Mouse (Mus musculus): ENCODE data around the gene Tmem150a.

Gene Tmem150a

GRCm38 (mm10) chr6:72355066-72355911 is at the start of gene Tmem150a:
TSS of gene Tmem150a (plus strand) at chr6:72355447.
- ATAC-seq (ENCODE audit: insufficient number of reproducible peaks, low FRiP score, low TSS enrichment), result peak; percentile 54

GRCm38 (mm10) chr6:72312198-72312597 is 43.0 kb upstream of the Tmem150a start:
- no peak for ATAC-seq (ENCODE audit: insufficient number of reproducible peaks, low FRiP score, low TSS enrichment)

DNA sequence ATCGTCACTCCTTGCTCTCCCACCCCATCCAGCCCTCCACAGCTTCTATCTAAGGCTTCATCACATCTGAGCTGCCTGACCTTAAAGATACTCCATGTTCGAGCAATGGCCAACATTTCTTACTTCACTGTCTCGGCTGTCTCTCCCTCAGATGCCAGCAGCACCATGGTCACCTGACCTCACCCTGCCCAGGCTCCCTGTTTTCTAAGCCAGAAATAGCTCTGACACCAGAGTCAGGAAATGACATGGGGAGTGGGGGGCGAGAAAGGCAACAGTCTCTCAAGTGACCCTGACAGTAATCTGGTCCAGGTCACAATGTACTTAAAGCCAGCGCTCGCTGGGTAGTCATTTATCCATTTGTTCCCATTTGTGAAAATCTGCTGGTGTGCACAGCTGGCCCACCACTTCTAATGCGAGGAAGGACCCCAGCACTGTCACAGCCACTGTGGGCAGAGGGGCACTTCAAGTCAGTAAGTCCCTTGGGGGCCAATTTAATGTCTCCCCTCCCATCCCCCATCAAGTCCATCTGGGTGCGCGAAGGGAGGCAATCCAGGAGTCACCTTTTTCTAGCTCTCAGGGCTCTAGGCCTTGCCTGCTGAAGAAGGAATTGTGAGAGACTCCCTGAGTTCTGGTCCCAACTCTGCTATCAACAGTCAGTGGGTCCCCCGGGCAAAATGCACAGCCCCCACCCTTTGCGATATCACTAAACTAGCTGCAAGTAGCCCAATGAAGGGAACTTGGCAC is 42.0 kb upstream of the Tmem150a start:
- no peak for ATAC-seq (ENCODE audit: insufficient number of reproducible peaks, low FRiP score, low TSS enrichment)

DNA sequence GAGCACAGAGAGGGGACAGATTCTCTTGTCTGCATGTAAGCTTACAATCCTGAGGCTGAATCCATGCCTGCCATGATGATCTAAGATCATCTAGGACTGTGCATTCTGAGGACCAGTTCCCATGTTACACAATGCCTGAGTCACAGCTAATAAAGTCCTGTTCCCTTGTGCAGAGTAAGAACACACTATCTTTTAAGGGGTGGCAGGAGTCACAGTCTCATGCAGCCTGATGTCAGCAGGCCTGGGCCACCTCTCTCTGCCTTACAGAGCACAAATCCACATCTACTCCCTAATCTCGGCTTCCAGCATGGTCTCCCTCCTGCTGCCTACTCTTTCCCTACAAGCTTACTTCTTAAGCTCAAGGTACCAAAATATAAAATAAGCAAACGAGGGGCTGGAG is 39.9 kb upstream of the Tmem150a start:
- no peak for ATAC-seq (ENCODE audit: insufficient number of reproducible peaks, low FRiP score, low TSS enrichment)

GRCm38 (mm10) chr6:72316044-72316443 is 39.2 kb upstream of the Tmem150a start:
- ATAC-seq (ENCODE audit: insufficient number of reproducible peaks, low FRiP score, low TSS enrichment), result no peak

- no peak for ATAC-seq (ENCODE audit: insufficient number of reproducible peaks, low FRiP score, low TSS enrichment)
These were observed 36.8 kb upstream of the Tmem150a start for GRCm38 (mm10) chr6:72318440-72318839.

GRCm38 (mm10) chr6:72319019-72319418 is 36.2 kb upstream of the Tmem150a start:
- ATAC-seq (ENCODE audit: insufficient number of reproducible peaks, low FRiP score, low TSS enrichment), result no peak

- no peak for ATAC-seq (ENCODE audit: insufficient number of reproducible peaks, low FRiP score, low TSS enrichment)
These were observed 32.3 kb upstream of the Tmem150a start for GRCm38 (mm10) chr6:72322936-72323335.

- ATAC-seq (ENCODE audit: insufficient number of reproducible peaks, low FRiP score, low TSS enrichment), result no peak
These were observed 31.3 kb upstream of the Tmem150a start for GRCm38 (mm10) chr6:72323786-72324508.

GRCm38 (mm10) chr6:72326274-72326673 is 29.0 kb upstream of the Tmem150a start:
- ATAC-seq (ENCODE audit: insufficient number of reproducible peaks, low FRiP score, low TSS enrichment), result no peak

GRCm38 (mm10) chr6:72329019-72329418 is 26.2 kb upstream of the Tmem150a start:
- no peak for ATAC-seq (ENCODE audit: insufficient number of reproducible peaks, low FRiP score, low TSS enrichment)

DNA sequence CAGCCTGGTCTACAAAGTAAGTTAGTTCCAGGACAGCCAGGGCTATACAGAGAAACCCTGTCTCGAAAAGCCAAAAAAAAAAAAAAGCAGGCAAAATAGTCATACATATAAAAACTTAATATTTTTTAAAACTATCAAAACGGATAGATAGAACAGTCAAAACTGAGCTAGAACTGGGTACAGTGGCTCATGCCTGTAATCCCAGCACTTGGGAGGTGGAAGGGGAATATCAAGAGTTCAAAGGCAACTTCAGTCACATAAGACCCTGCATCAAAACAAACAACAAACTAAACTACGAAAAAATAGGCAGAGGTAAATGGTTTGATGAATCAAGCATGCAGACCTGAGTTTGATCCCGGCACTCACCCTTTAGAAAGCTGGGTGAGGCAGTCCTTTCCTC is 25.1 kb upstream of the Tmem150a start:
- ATAC-seq (ENCODE audit: insufficient number of reproducible peaks, low FRiP score, low TSS enrichment), result no peak

GRCm38 (mm10) chr6:72333111-72333510 is 22.1 kb upstream of the Tmem150a start:
- ATAC-seq (ENCODE audit: insufficient number of reproducible peaks, low FRiP score, low TSS enrichment), result no peak

GRCm38 (mm10) chr6:72340481-72340880 is 14.8 kb upstream of the Tmem150a start:
- no peak for ATAC-seq (ENCODE audit: insufficient number of reproducible peaks, low FRiP score, low TSS enrichment)

DNA sequence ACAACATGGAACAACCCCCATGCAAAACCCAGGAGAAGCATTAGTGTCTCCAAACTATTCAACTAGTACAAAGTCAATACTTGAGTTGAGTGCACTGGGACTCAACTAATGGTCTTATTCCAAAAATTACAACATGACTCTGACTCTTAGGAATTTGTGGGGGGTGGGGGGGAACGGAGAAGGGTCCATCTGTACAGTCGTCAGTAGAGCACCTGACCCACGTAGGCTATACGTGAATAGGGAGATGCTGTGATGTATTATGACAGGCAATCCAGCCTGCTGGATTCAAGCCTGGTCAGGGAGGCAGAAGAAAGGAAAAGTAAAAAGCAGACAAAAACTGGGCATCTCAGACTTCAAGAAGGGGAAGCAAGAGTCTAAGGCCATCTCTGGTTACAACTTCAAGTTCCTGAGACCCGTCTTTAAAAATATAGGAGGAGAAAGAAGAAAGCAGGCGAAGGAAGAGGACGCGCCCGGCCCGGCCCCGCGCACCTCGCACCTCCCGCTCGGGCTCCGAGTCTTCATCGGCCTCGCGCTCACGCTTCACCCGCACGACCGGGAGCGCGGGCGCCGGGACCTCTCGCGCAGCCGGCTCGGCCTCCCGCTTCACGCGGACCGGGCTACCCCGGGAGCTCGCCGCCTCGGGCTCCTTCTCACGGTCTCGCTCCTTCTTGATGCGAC is 10.7 kb upstream of the Tmem150a start:
- ATAC-seq (ENCODE audit: insufficient number of reproducible peaks, low FRiP score, low TSS enrichment), result no peak

DNA sequence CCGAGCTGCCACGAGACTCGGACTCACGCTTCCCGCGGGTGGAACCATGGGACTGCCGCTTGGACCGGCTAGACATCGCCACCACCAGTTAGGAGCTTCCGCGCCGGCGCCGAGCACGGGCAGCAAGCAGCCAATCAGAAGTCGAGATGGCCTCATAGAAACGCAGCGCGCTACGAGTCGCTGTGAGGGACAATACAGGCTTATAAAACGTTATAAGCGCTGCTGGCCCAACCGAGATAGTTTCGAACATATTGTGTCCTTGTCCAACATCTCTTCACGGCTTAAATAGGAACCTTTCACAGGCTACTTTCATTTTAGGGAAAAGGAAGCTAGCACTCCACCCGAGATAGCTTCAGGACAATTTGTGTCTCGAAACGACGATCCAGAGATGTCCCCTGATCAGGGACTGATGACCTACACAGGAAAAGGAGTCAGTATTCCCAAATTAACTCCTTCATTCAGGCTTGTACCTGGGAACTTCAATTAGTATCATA is 10.1 kb upstream of the Tmem150a start, which contains the start of gene Usp39:
Usp39 (minus strand) TSS at position 111 of the 494 bp plus-strand sequence.
- ATAC-seq (ENCODE audit: insufficient number of reproducible peaks, low FRiP score, low TSS enrichment), result peak; percentile 76

DNA sequence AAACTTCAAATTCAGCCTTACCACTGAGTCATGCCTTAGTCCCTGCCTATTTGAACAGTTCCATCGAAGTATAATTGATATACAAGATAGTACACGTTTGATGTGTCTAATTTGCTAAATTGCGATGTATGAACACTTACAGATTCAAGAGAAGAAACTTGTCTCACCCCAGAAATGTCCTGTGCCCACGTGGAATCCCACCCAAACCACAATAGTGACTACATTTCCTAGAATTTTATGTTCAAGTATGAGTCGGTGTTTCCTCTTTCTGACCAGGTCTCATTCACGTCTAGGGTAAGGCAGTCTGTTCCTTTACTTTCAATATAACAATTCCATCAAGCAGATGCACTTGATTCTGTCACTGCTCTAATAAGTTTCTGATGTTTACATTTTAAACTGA is 9.6 kb upstream of the Tmem150a start:
- ATAC-seq (ENCODE audit: insufficient number of reproducible peaks, low FRiP score, low TSS enrichment), result no peak

DNA sequence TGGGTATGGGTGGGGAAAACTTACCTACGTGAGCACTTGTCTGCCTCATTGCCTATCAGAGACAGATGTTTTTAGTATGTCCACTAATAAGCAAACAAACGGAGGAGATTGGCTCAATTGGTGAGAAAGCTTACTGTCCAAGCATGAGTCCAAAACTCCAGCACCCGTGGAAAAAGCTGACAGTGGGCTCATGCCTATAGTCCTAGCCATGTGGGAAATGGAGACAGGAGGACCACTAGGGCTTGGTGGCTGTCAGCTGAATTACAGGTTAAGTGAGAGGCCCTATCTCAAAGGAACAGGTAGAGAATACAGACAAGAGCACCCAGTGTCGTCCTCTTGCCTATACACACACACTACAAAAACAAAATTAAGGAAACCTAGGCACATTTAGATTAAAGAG is 9.0 kb upstream of the Tmem150a start:
- no peak for ATAC-seq (ENCODE audit: insufficient number of reproducible peaks, low FRiP score, low TSS enrichment)

DNA sequence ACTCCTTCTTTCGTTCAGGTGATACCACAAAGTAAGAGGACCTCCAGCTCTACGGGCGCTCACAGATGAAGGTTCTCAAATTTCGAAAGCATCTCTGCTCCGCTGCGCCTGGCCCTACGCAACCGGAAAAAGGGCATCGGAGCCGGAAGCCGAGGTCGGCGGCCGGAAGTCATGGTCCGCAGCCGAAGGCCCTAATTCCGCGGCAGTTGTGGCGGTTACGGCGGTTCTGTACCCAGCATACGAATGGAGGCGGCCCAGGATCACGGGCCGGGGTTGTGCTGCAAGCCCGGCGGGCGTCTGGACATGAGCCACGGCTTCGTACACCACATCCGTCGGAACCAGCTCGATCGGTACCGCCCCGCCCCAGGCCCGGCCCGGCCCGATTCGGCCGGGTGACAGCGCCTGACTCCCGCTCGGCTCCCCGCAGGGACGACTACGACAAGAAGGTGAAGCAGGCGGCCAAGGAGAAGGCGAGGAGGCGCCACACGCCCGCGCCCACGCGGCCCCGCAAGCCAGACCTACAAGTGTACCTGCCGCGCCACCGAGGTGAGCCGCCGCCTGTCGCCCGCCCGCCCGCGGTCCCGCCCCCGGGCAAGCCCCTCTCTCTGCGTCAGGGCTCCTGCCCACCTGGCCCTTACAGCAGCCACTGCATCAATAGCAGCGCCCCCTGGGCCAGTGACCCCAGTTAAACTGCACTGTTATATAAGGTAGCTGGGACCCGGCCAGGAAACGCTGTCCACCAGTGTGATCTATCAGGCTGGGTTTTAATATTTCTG is 7.9 kb upstream of the Tmem150a start, which contains the start of gene 0610030E20Rik:
0610030E20Rik (plus strand) TSS at position 152 of the 776 bp plus-strand sequence.
- ATAC-seq (ENCODE audit: insufficient number of reproducible peaks, low FRiP score, low TSS enrichment), result peak; percentile 66
